Mouse (Mus musculus) inflammation-experienced regulatory T-cells, adult 6 months (primary cell): ENCODE measurements around the gene Krt4. TPM values are rescaled to one million over a fixed set of nuclear protein-coding genes. Genes with fewer than 3 reads are reported as not detected.

ENCODE experiments used
- ATAC-seq: one replicate; pipeline ENCODE4 v1.8.0; 2017
- polyA plus RNA-seq, 3 experiments: library from polyadenylated mRNA; unstranded; fragments of 100-300 nt; shearing (Covaris generic); gene quantifications; one replicate each; pipeline ENCODE4 v1.2.1; 2017

Krt4 gene
- polyA plus RNA-seq, 3 experiments from 2014 or later, result not detected

GRCm38 (mm10) chr15:101892820-101893219 lies 31.7 kb downstream of the Krt4 start, which contains the start of gene Krt76:
Gene Krt76, minus strand, starts transcription at chr15:101892920.
- no peak for ATAC-seq

- no peak for ATAC-seq
These were observed 44.8 kb downstream of the Krt4 start for GRCm38 (mm10) chr15:101879776-101880175.

GRCm38 (mm10) chr15:101878041-101878440 lies 46.5 kb downstream of the Krt4 start:
- no peak for ATAC-seq

- ATAC-seq, result no peak
These were observed 50.2 kb downstream of the Krt4 start for GRCm38 (mm10) chr15:101874383-101874782.

GRCm38 (mm10) chr15:101873231-101873630 lies 51.3 kb downstream of the Krt4 start:
- no peak for ATAC-seq

GRCm38 (mm10) chr15:101869431-101869830 lies 55.1 kb downstream of the Krt4 start, which contains the start of gene Krt77:
Gene Krt77, minus strand, starts transcription at chr15:101869705.
- ATAC-seq, result no peak

Other genes with a start within 250 kb of the Krt4 start
- under 1 TPM in 1 of 3 experiments, not detected in 2; 0.16 TPM for gene Krt6b, start 244.4 kb downstream of the Krt4 start, polyA plus RNA-seq
- gene Krt6a, start 230.4 kb downstream of the Krt4 start, polyA plus RNA-seq, result not detected
- not detected for gene Krt5, start 211.8 kb downstream of the Krt4 start, polyA plus RNA-seq
- gene Krt71, start 181.6 kb downstream of the Krt4 start, polyA plus RNA-seq, result not detected
- gene Krt72, start 138.3 kb downstream of the Krt4 start, polyA plus RNA-seq, result not detected
- not detected for gene Krt73, start 122.4 kb downstream of the Krt4 start, polyA plus RNA-seq
- gene Krt2, start 106.6 kb downstream of the Krt4 start, polyA plus RNA-seq, result not detected
- not detected for gene Krt1, start 73.9 kb downstream of the Krt4 start, polyA plus RNA-seq
- gene Krt77, start 55.0 kb downstream of the Krt4 start, polyA plus RNA-seq, result not detected
- gene Krt76, start 31.8 kb downstream of the Krt4 start, polyA plus RNA-seq, result not detected
- not detected for gene Krt79, start 15.6 kb upstream of the Krt4 start, polyA plus RNA-seq
- not detected for gene Krt78, start 29.6 kb upstream of the Krt4 start, polyA plus RNA-seq
- under 1 TPM in 1 of 3 experiments, not detected in 2; 0.23 TPM for gene Krt8, start 79.7 kb upstream of the Krt4 start, polyA plus RNA-seq
- gene Krt18, start 103.4 kb upstream of the Krt4 start, polyA plus RNA-seq, result 1 to 10 TPM in 2 of 3 experiments, under 1 TPM in 1; 0.41 to 1.2 (median 1.2) TPM
- 100 to 1,000 TPM in 2 of 3 experiments, 10 to 100 TPM in 1; 90.5 to 131 (median 129) TPM for gene Eif4b, start 149.0 kb upstream of the Krt4 start, polyA plus RNA-seq
- 1 to 10 TPM; 3.3 to 4.2 (median 3.8) TPM for gene Tns2, start 175.7 kb upstream of the Krt4 start, polyA plus RNA-seq
- gene Spryd3, start 211.5 kb upstream of the Krt4 start, polyA plus RNA-seq, result 10 to 100 TPM; 32.1 to 44.8 (median 33.6) TPM
- under 1 TPM in 1 of 3 experiments, not detected in 2; 0.33 TPM for gene Igfbp6, start 219.6 kb upstream of the Krt4 start, polyA plus RNA-seq
- 1 to 10 TPM in 2 of 3 experiments, under 1 TPM in 1; 0.94 to 4.9 (median 1.3) TPM for gene Soat2, start 225.8 kb upstream of the Krt4 start, polyA plus RNA-seq